Mouse (Mus musculus): ENCODE data around the gene Ttc9c.

Ttc9c gene

GRCm38 (mm10) chr19:8774086-8774835 is 44.9 kb downstream of the Ttc9c start, which contains the start of gene Tmem179b:
Tmem179b (minus strand) TSS chr19:8774467.
- peak; percentile 98 for DNase-seq (ENCODE audit: low spot score)

GRCm38 (mm10) chr19:8773409-8773808 is 45.7 kb downstream of the Ttc9c start:
- DNase-seq (ENCODE audit: low spot score) = no peak

GRCm38 (mm10) chr19:8772996-8773395 is 46.1 kb downstream of the Ttc9c start:
- no peak for DNase-seq (ENCODE audit: low spot score)

GRCm38 (mm10) chr19:8770567-8771270 is 48.4 kb downstream of the Ttc9c start, which contains the start of gene Tmem223:
Tmem223 (plus strand) TSS chr19:8770996.
- DNase-seq (ENCODE audit: low spot score) = peak; percentile 84

- DNase-seq (ENCODE audit: low spot score) = no peak
Measured at GRCm38 (mm10) chr19:8765562-8765961, 53.6 kb downstream of the Ttc9c start.

GRCm38 (mm10) chr19:8763276-8763675 is 55.9 kb downstream of the Ttc9c start:
- DNase-seq (ENCODE audit: low spot score) = no peak

GRCm38 (mm10) chr19:8760757-8761156 is 58.4 kb downstream of the Ttc9c start:
- no peak for DNase-seq (ENCODE audit: low spot score)

Measured in testis, postnatal 10 days (tissue).